In the genomic region with DNA sequence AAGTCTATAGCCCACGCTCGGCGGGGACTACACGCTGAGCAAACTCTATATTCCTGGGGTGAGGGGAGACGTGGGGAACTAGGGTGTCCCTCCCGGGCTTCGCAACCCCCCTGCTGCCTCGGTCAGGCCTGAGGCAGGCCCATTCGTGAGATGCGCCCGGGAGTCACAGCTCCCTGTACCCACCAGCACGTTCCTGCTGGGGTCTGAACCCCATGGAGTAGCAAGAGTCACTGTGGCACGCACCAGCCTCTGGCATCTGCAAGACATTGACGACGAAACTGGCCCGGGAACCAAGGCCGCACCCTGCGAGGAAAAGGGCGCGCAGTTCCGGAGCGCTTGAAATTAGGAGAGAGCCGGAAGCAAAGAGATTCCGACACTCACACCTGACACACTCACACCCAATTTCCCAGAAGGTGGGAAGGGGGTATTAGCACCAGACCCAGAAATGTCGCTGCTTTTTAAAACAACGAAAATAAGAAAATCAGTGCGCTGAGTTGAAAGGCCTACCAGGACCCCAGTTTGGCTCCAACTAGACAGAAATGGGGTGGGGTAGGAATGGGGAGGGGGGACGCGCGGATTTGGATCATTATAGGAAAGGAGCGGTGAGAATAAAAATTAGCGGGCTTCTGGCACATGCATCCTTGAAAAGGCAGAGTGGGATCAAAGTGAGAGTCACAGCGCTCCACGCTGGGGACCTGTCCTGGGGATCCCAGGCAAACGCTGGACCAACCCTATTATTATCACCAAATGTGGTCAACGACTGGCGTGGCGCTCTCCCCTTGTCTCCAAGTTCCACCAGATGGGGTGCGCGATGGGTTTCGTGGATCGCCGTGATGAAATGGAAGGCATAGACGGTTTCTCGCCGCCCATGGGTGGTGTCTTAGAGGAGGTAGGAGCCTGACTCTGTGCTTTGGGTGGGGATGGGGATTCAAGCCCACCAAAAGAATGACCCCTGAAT, we compare ENCODE assay signal across 8 mouse cellular contexts. TPM values are rescaled to one million over a fixed set of nuclear protein-coding genes. Genes with fewer than 3 reads are reported as not detected.
DNase-seq lines count a peak whose midpoint lies in the region; ATAC-seq and TF ChIP-seq lines count a peak whose summit lies in the region.

No protein-coding gene starts in this region.

- WGBS in lung, embryonic 14.5 days, result 4% methylated on average over 46 of the region's 46 CpGs
- 5% methylated on average over 46 of the region's 46 CpGs for WGBS in intestine, embryonic 16.5 days
- 45% methylated on average over 46 of the region's 46 CpGs for WGBS in olfactory bulb, adult 2 months

- no peak overlapping the region for H3K27ac ChIP-seq in lung, embryonic 14.5 days (ENCODE audit: low read depth)
- no peak overlapping the region for H3K27ac ChIP-seq in intestine, embryonic 16.5 days (ENCODE audit: low read length)
- no peak overlapping the region for H3K27ac ChIP-seq in olfactory bulb, adult 2 months (ENCODE audit: insufficient read depth, low read depth, low read length)

- H3K4me3 ChIP-seq in lung, embryonic 14.5 days (ENCODE audit: low read depth, low read length), result peak overlapping the region; percentile 25; the same call in 1 of the 2 replicates
- peak overlapping the region; percentile 19 for H3K4me3 ChIP-seq in intestine, embryonic 16.5 days (ENCODE audit: low read length)
- H3K4me3 ChIP-seq in olfactory bulb, adult 2 months (ENCODE audit: insufficient read depth, low read depth, low read length), result peak overlapping the region; percentile 16; the same call in 1 of the 2 replicates

- no peak overlapping the region for H3K9ac ChIP-seq in lung, embryonic 14.5 days
- H3K9ac ChIP-seq in intestine, embryonic 16.5 days (ENCODE audit: low read depth, low read length), result peak overlapping the region; percentile 5; the same call in 1 of the 2 replicates

- no peaks in the 10 kb centered on the region for H3K36me3 ChIP-seq in lung, embryonic 14.5 days (ENCODE audit: insufficient read depth)
- no peaks in the 10 kb centered on the region for H3K36me3 ChIP-seq in intestine, embryonic 16.5 days (ENCODE audit: control insufficient read depth, insufficient read depth, low read length)

- TF ChIP-seq CTCF in lung, embryonic 14.5 days (IDR thresholded peaks at IDR 0.05; ENCODE audit: low read depth), result no peak
- no peak for TF ChIP-seq CTCF in olfactory bulb, adult 2 months (IDR thresholded peaks at IDR 0.05; ENCODE audit: insufficient read depth, low read depth, low read length)

- no peak for ATAC-seq in lung, embryonic 14.5 days (ENCODE audit: insufficient read depth)
- no peak for ATAC-seq in intestine, embryonic 16.5 days

- peak overlapping the region; percentile 33; the same call in 1 of the 2 replicates for H3K4me2 ChIP-seq in lung, embryonic 14.5 days
- no peak overlapping the region for H3K4me2 ChIP-seq in intestine, embryonic 16.5 days (ENCODE audit: low read depth, low read length)

- DNase-seq in adrenal gland, adult 2 months, result peak; percentile 58
- DNase-seq in adrenal gland, postnatal 4 days (ENCODE audit: low spot score in 2 of 2), result no peak
- no peak for DNase-seq in lung, embryonic 14.5 days
- no peak for DNase-seq in lung, postnatal 4 days
- no peak for DNase-seq in urinary bladder, postnatal 36 days (ENCODE audit: low spot score in 2 of 2)
- DNase-seq in urinary bladder, postnatal 10 days (ENCODE audit: low spot score), result no peak

- H3K4me1 ChIP-seq in lung, embryonic 14.5 days (ENCODE audit: insufficient read depth), result peaks cover 11% of the 10 kb centered on the region
- peaks cover 37% of the 10 kb centered on the region for H3K4me1 ChIP-seq in intestine, embryonic 16.5 days (ENCODE audit: control insufficient read depth, insufficient read depth, low read length)
- peaks cover 46% of the 10 kb centered on the region for H3K4me1 ChIP-seq in olfactory bulb, adult 2 months (ENCODE audit: control insufficient read depth, insufficient read depth, low read length)

- H3K9me3 ChIP-seq in lung, embryonic 14.5 days (ENCODE audit: low read depth, low read length), result no peaks in the 10 kb centered on the region
- H3K9me3 ChIP-seq in intestine, embryonic 16.5 days (ENCODE audit: control insufficient read depth, low read length), result no peaks in the 10 kb centered on the region

- peaks cover 79% of the 10 kb centered on the region for H3K27me3 ChIP-seq in lung, embryonic 14.5 days (ENCODE audit: insufficient read depth, low read length)
- peaks cover 73% of the 10 kb centered on the region for H3K27me3 ChIP-seq in intestine, embryonic 16.5 days (replicated peaks; ENCODE audit: control insufficient read depth, insufficient read depth, low read length)

- no peak for TF ChIP-seq POLR2A in olfactory bulb, adult 2 months (IDR thresholded peaks at IDR 0.05; ENCODE audit: insufficient read depth, low read depth, low read length)

RNA-seq across cellular contexts. Expression of gene Islr, which starts 7.2 kb away (rescaled TPM):
- 10 to 100 TPM; 23.5 to 30.9 TPM for total RNA-seq in adrenal gland, adult 2 months (2021)
- polyA plus RNA-seq in adrenal gland, adult 2 months (2012; rRNA removed), result 93.8 and 107 TPM in 2 replicates
- total RNA-seq in adrenal gland, postnatal 4 days (2021), result 10 to 100 TPM; 64.5 to 66.7 TPM
- polyA plus RNA-seq in lung, embryonic 14.5 days (2014; fragmentation: Nextera tagmentation; extraction: Ambion mirVana), result 56.9 and 60.2 TPM in 2 replicates
- polyA plus RNA-seq in intestine, embryonic 16.5 days (2015; fragmentation: Nextera tagmentation; extraction: Ambion mirVana), result 70.7 and 77.5 TPM in 2 replicates
- not detected in 2 replicates for polyA plus RNA-seq in olfactory bulb, adult 2 months (2012; ENCODE audit: insufficient read depth, insufficient read length, low replicate concordance, missing spikeins)

RNA-seq across cellular contexts. Expression of gene Islr2, which starts 7.2 kb away (rescaled TPM):
- 1 to 10 TPM; 1.5 to 2.0 TPM for total RNA-seq in adrenal gland, adult 2 months (2021)
- polyA plus RNA-seq in adrenal gland, adult 2 months (2012; rRNA removed), result 1.3 and 2.0 TPM in 2 replicates
- 10 to 100 TPM in 1 of 2 experiments, 1 to 10 TPM in 1; 8.2 to 10.3 TPM for total RNA-seq in adrenal gland, postnatal 4 days (2021)
- polyA plus RNA-seq in lung, embryonic 14.5 days (2014; fragmentation: Nextera tagmentation; extraction: Ambion mirVana), result not detected in 2 replicates
- 0.83 and 1.0 TPM in 2 replicates for polyA plus RNA-seq in intestine, embryonic 16.5 days (2015; fragmentation: Nextera tagmentation; extraction: Ambion mirVana)
- not detected in 2 replicates for polyA plus RNA-seq in olfactory bulb, adult 2 months (2012; ENCODE audit: insufficient read depth, insufficient read length, low replicate concordance, missing spikeins)

RNA-seq across cellular contexts. Expression of gene Pml, which starts 52.7 kb away (rescaled TPM):
- total RNA-seq in adrenal gland, adult 2 months (2021), result 10 to 100 TPM; 20.8 to 28.0 TPM
- 27.7 and 33.4 TPM in 2 replicates for polyA plus RNA-seq in adrenal gland, adult 2 months (2012; rRNA removed)
- total RNA-seq in adrenal gland, postnatal 4 days (2021), result 10 to 100 TPM; 31.6 to 32.1 TPM
- polyA plus RNA-seq in lung, embryonic 14.5 days (2014; fragmentation: Nextera tagmentation; extraction: Ambion mirVana), result 21.4 and 23.2 TPM in 2 replicates
- polyA plus RNA-seq in intestine, embryonic 16.5 days (2015; fragmentation: Nextera tagmentation; extraction: Ambion mirVana), result 12.4 and 13.7 TPM in 2 replicates
- polyA plus RNA-seq in olfactory bulb, adult 2 months (2012; ENCODE audit: insufficient read depth, insufficient read length, low replicate concordance, missing spikeins), result not detected in 2 replicates

RNA-seq across cellular contexts. Expression of gene Stoml1, which starts 56.1 kb away (rescaled TPM):
- total RNA-seq in adrenal gland, adult 2 months (2021), result 10 to 100 TPM; 13.8 to 17.2 TPM
- polyA plus RNA-seq in adrenal gland, adult 2 months (2012; rRNA removed), result 38.1 and 38.4 TPM in 2 replicates
- total RNA-seq in adrenal gland, postnatal 4 days (2021), result 10 to 100 TPM; 29.9 to 30.8 TPM
- 23.2 and 27.1 TPM in 2 replicates for polyA plus RNA-seq in lung, embryonic 14.5 days (2014; fragmentation: Nextera tagmentation; extraction: Ambion mirVana)
- polyA plus RNA-seq in intestine, embryonic 16.5 days (2015; fragmentation: Nextera tagmentation; extraction: Ambion mirVana), result 21.1 and 22.4 TPM in 2 replicates
- not detected in 2 replicates for polyA plus RNA-seq in olfactory bulb, adult 2 months (2012; ENCODE audit: insufficient read depth, insufficient read length, low replicate concordance, missing spikeins)
